Mouse (Mus musculus): ENCODE measurements around the gene Mbd5.

- TF ChIP-seq CTCF (IDR thresholded peaks at IDR 0.05; ENCODE audit: extremely low read depth, insufficient read depth, insufficient read length, insufficient replicate concordance) (no peak), POLR2A (IDR thresholded peaks at IDR 0.05; ENCODE audit: low read depth, low read length) (no peak)
Observed at GRCm38 (mm10) chr2:49121603-49122002, 172.3 kb downstream of the Mbd5 start.
